Mouse (Mus musculus) cerebellum, postnatal 25 days (tissue): ENCODE measurements around the gene Csf2rb2.
A peak's percentile ranks its signal among the peaks of the same experiment; 100 is the strongest.

Experiments
- DNase-seq, 2 experiments: peaks; one replicate each; pipeline ENCODE4 v3.0.0; 2021; ENCODE audit warnings: mixed read lengths in 2 of 2

Csf2rb2 gene

GRCm38 (mm10) chr15:78254751-78255150 is 50.8 kb downstream of the Csf2rb2 start:
- DNase-seq: peak; percentile 59 to 78

GRCm38 (mm10) chr15:78248410-78248809 is 57.1 kb downstream of the Csf2rb2 start:
- no peak for DNase-seq

DNA sequence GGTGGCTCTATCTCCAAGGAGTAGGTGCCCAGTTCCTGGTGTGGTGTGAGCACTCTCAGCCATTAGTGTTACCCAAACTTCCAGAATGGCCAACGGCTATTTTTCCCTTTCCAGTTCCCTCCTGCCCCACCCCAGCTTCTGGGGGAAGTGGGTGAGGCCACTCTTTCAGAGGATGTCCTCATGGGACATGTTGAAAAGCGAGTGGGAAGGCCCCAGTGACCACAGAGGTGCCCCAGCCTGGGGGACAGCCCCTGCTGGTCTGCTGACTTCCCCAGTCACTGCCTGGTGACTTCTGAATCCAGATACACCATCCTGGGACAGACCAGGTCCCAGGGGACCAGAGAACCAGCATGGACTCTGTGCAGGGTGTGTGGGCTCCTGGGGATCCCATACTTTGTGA is 57.9 kb downstream of the Csf2rb2 start:
- DNase-seq: no peak

DNA sequence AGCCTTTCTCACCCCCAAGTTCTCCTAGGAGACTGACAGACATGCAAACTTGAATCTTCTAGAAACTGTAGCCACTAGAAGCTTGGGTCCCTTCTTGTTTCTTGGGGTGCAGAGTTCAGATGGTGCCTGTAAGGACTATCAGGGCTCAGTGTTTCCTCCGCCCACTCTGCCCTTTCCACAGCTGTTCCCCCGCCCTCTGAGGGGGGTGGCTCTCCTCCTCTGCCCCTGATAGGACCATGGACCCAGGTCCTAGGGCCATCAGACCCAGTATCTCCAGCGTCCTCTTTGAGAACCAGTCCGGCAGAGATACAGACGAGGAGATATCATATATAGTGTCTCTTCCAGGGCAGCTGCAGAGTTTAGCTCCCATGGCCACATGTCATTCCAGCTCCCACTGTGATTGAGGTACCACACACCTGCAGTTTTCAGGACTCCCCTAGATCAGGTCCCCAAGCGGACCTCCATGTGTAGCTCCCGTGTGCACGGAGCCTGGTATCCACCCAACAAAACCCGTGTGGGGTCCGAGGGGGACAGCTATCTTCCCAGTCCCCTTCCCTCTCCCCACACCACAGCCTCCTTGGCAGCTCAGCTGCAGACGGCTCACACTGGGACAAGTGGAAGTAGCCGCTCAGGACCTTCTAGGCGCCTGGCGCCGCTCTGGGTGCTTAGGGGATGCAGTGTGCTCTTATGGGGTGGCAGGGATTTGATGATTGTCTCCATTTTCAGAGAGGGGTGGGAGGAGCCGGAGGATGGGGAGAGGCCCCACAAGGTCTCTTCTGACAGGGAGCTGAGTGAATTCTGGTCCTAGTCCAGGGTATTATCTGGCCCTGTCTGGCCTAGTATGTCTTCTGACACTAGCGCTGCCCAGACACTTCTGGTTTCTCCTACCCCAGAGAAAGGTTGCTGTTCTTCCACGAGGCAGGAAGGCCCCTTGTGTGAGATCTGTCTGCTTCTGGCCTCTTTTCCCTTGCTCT is 59.1 kb downstream of the Csf2rb2 start:
- DNase-seq: no peak

DNA sequence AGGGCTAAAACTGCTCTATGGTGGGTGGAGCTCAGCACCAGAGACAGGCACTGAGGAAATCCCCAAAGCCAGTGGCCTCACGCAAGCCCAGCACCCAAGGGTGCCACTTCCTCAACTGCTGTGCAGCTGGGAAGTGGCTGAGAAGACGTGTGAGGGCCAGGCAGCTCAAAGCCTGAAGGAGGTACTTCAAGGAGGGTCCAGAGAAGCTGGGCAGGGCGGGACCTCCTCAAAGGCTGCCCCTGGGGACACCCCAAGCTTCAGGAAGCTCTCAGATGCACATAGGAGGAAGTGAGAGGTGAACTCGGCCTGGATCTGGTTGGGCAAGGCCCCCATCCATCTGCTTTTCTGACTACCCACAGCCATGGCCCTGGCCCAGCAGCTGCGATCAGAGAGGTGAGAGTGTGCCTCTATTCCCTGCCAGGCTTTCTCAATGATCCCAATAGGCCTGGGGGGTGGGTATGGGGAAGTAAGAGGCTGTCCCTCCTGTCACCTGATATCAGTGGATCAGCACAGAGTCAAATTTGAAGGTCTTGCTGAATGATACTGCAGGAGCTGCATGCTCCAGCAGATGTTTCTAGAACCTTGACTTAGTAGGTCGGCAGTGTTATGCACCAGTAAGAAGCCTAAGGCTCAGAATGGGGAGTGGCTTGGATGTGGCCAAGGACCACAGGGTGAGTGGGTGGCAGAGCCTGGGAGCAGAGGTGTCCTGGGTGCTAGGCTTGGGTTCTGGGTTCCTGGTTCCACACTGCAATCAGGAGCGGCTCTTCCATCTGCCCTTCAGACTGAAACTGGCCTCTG is 60.6 kb downstream of the Csf2rb2 start, which contains the start of gene Ncf4:
Ncf4 (plus strand) TSS at position 107 of the 798 bp plus-strand sequence.
- no peak for DNase-seq

DNA sequence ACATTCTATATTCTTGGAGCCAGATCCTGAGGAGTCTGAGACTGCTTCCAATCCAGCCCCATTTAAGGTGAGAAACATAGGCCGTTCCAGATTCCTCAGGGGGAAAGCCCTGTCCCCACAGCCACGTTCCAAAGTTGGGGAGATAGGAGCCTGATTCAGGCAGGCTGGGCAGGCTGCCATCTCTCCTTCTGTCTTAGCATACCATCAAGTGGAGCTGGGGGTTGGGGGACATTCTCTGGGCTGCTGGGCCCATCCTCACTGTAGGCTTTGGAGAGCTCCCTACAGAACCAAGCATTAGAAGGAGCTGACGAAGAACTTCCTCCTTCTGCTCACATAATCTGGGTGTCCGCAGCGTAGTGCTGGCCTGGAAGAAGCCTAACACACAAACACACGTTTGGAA is 61.7 kb downstream of the Csf2rb2 start:
- no peak for DNase-seq

GRCm38 (mm10) chr15:78243061-78243460 is 62.5 kb downstream of the Csf2rb2 start:
- no peak for DNase-seq

GRCm38 (mm10) chr15:78241335-78241734 is 64.2 kb downstream of the Csf2rb2 start:
- DNase-seq: no peak

DNA sequence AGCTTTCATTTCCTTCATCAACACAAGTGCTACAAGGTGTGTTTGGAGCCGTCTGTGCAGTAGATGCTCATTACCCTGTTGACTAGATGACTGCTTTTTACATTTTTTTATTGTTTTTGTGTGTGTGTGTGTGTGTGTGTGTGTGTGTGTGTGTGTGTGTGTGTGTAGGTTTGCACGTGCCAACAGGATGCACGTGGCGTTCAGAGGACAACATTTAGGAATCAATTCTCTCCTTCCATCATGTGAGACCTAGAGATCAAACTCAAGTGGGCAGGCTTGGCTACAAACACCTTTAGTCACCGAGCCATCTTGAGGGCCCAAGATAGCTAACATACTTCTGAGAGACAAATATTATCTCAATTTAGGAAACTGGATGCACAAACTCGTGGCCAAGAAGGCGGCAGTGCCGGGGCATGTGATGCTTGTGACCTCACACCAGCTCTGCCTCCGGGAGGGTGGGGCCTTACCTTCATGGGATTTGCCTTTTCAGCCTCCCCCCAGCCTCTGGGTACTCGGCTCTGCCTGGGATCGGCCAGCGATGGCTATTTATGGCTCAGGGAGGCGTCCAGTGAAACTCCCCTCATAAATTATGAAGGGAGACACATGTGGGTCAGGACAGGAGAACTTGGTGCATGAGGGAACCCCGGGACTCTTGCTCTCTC is 65.4 kb downstream of the Csf2rb2 start:
- DNase-seq: no peak

DNA sequence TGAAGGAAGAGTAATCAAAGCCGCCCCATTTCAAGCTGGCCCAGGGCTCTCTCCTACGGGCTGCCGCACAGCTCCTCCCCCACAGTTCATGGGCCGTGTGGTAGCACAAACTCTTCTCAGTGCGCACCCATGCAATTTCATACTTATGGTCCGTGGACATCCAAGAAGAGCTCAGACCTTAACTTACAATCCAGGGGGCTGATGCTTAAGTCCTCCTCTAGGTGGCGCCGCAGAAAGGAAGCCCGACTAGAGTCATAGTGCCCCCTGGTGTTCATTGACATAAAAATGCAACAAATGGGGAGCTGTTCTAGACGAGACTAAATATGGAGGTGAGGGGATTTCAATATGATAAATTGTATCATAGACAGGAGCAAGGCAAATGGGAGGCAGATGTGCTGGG is 66.1 kb downstream of the Csf2rb2 start:
- peak; percentile 61 to 82 for DNase-seq

DNA sequence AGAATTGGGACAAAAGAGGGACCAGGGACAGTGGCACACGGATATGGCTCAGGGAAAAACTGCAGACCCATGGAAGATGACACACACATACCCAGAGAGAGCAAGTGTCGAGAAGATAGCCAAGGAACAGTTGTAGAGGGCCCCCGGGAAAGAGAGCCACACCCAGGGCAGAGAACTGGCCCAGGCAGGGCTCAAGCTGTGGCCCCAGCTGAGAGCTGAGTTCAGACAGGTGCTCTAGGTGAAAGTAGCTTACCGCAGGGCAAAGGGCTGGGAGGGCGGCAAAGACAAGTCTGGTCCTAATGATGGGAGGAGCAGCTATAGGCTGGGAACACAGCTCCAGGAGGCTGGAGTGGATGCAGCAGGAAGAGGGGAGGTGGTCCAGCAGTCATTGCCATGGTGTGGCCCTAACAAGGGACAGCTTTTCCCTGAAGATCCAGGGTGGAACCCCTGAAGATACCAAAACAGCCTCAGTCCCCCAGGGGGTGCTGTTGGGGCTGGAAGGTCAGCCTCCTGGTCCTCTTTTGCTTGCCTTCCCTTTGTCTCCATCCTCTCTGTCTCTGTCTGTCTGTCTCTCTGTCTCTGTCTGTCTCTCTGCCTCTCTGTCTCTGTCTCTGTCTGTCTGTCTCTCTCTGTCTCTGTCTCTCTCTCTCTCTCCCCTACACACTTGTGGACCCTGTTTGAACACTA is 70.6 kb downstream of the Csf2rb2 start:
- DNase-seq: no peak
